Mouse (Mus musculus): Measurements from ENCODE around the gene Brwd1. TPM values are rescaled to one million over a fixed set of nuclear protein-coding genes. Genes with fewer than 3 reads are reported as not detected.

The Brwd1 gene
- polyA plus RNA-seq (2015; fragmentation: Nextera tagmentation; extraction: Ambion mirVana): 74.5 and 85.6 TPM in 2 replicates

GRCm38 (mm10) chr16:96082301-96083178 is at the start of gene Brwd1:
Gene Brwd1 (minus strand): TSS chr16:96082526.
- WGBS: under 1% methylated on average over 60 of the region's 107 CpGs

GRCm38 (mm10) chr16:96128466-96128865 is 46.1 kb upstream of the Brwd1 start:
- Histone ChIP-seq H3K27ac (ENCODE audit: low read length) (peak overlapping the region; percentile 95), H3K4me1 (ENCODE audit: insufficient read depth, low read length) (peaks cover 26% of the 10 kb centered on the region), H3K4me3 (ENCODE audit: low read length) (peak overlapping the region; percentile 98), H3K9me3 (ENCODE audit: low read length) (no peaks in the 10 kb centered on the region), H3K9ac (replicated peaks; ENCODE audit: low read length) (peak overlapping the region; percentile 88), H3K4me2 (replicated peaks; ENCODE audit: low read depth, low read length) (peak overlapping the region; percentile 74), H3K36me3 (ENCODE audit: insufficient read depth, low read length) (peaks cover 30% of the 10 kb centered on the region), H3K27me3 (ENCODE audit: insufficient read depth, low read length) (no peaks in the 10 kb centered on the region)
- 3% methylated on average over 9 of the region's 9 CpGs for WGBS
- ATAC-seq (ENCODE audit: low FRiP score, low TSS enrichment): no peak

More at GRCm38 (mm10) chr16:96082301-96083178, at the start of gene Brwd1:
- peak within 1 kb of the TSS; percentile 99 for H3K9ac ChIP-seq (replicated peaks; ENCODE audit: low read length)
- ATAC-seq (ENCODE audit: low FRiP score, low TSS enrichment): peak; percentile 89
- H3K4me3 ChIP-seq (ENCODE audit: low read length): peak within 1 kb of the TSS; percentile 99
- peaks cover 12% of the 10 kb centered on the region for H3K4me1 ChIP-seq (ENCODE audit: insufficient read depth, low read length)
- H3K4me2 ChIP-seq (replicated peaks; ENCODE audit: low read depth, low read length): peak within 1 kb of the TSS; percentile 73
- H3K9me3 ChIP-seq (ENCODE audit: low read length): no peaks in the 10 kb centered on the region
- peak within 1 kb of the TSS; percentile 98 for H3K27ac ChIP-seq (ENCODE audit: low read length)
- H3K36me3 ChIP-seq (ENCODE audit: insufficient read depth, low read length): peaks cover 18% of the 10 kb centered on the region; the same call in 1 of the 2 replicates
- no peaks in the 10 kb centered on the region for H3K27me3 ChIP-seq (ENCODE audit: insufficient read depth, low read length)

DNA sequence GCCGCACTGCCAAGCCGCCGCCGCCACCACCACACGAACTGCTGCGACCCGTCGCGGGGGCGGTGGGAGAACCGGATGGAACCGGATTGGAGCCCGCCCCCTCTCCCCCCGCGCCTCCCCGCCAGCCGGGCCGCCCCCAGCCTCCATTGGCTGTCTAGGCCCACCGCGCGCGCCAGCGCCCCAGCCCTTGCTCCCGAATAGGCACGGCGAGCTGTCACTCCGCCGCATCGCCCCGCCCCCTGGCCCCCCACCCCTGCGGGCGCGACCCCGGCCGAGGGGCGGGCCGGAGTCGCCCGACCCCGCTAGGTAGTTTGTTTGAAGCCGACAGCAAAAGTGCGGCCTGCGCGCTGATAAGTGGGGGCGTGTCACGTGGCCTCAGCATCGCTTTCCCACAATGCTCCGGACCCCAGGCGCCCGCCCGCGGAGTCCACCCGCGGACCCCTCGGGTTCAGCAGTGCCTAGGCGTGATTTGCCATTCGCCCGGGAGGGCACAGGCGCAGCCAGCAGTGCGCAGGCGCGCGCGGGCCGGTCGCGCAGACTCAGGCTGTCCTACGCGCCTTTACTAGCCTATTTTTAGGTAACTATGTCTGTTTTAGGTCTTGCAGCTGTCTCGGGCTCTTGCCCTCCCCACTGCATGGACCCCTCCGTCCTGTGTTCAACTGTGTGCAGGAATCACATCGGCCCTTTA is 45.5 kb upstream of the Brwd1 start, which contains the start of gene Hmgn1:
Gene Hmgn1 (minus strand): TSS at position 73 of the 688 bp plus-strand sequence.
- Histone ChIP-seq H3K9ac (replicated peaks; ENCODE audit: low read length) (peak within 1 kb of the TSS; percentile 98), H3K4me3 (ENCODE audit: low read length) (peak within 1 kb of the TSS; percentile 98), H3K27ac (ENCODE audit: low read length) (peak within 1 kb of the TSS; percentile 97), H3K9me3 (ENCODE audit: low read length) (no peaks in the 10 kb centered on the region), H3K4me2 (replicated peaks; ENCODE audit: low read depth, low read length) (peak within 1 kb of the TSS; percentile 93), H3K4me1 (ENCODE audit: insufficient read depth, low read length) (peaks cover 26% of the 10 kb centered on the region), H3K27me3 (ENCODE audit: insufficient read depth, low read length) (no peaks in the 10 kb centered on the region), H3K36me3 (ENCODE audit: insufficient read depth, low read length) (peaks cover 37% of the 10 kb centered on the region)
- 0% methylated on average over 46 of the region's 72 CpGs for WGBS
- peak; percentile 98 for ATAC-seq (ENCODE audit: low FRiP score, low TSS enrichment)

GRCm38 (mm10) chr16:96127288-96127656 is 44.9 kb upstream of the Brwd1 start:
- Histone ChIP-seq H3K9me3 (ENCODE audit: low read length) (no peaks in the 10 kb centered on the region), H3K27me3 (ENCODE audit: insufficient read depth, low read length) (no peaks in the 10 kb centered on the region), H3K27ac (ENCODE audit: low read length) (peak overlapping the region; percentile 97), H3K36me3 (ENCODE audit: insufficient read depth, low read length) (peaks cover 42% of the 10 kb centered on the region), H3K9ac (replicated peaks; ENCODE audit: low read length) (peak overlapping the region; percentile 98), H3K4me1 (ENCODE audit: insufficient read depth, low read length) (peaks cover 26% of the 10 kb centered on the region), H3K4me3 (ENCODE audit: low read length) (peak overlapping the region; percentile 98), H3K4me2 (replicated peaks; ENCODE audit: low read depth, low read length) (peak overlapping the region; percentile 93)
- ATAC-seq (ENCODE audit: low FRiP score, low TSS enrichment): peak; percentile 61
- WGBS: 0% methylated on average over 28 of the region's 52 CpGs

GRCm38 (mm10) chr16:96126684-96127171 is 44.4 kb upstream of the Brwd1 start:
- 4% methylated on average over 19 of the region's 19 CpGs for WGBS

GRCm38 (mm10) chr16:96120022-96120623 is 37.8 kb upstream of the Brwd1 start:
- no peak overlapping the region for H3K9ac ChIP-seq (replicated peaks; ENCODE audit: low read length)
- H3K9me3 ChIP-seq (ENCODE audit: low read length): no peaks in the 10 kb centered on the region
- 59% methylated on average over 4 of the region's 4 CpGs for WGBS
- ATAC-seq (ENCODE audit: low FRiP score, low TSS enrichment): no peak
- H3K36me3 ChIP-seq (ENCODE audit: insufficient read depth, low read length): peaks cover 44% of the 10 kb centered on the region
- H3K4me1 ChIP-seq (ENCODE audit: insufficient read depth, low read length): peaks cover 4% of the 10 kb centered on the region; the same call in 1 of the 2 replicates
- H3K27ac ChIP-seq (ENCODE audit: low read length): no peak overlapping the region
- no peak overlapping the region for H3K4me3 ChIP-seq (ENCODE audit: low read length)
- no peaks in the 10 kb centered on the region for H3K27me3 ChIP-seq (ENCODE audit: insufficient read depth, low read length)
- no peak overlapping the region for H3K4me2 ChIP-seq (replicated peaks; ENCODE audit: low read depth, low read length)

More at GRCm38 (mm10) chr16:96126684-96127171, 44.4 kb upstream of the Brwd1 start:
- Histone ChIP-seq H3K4me2 (replicated peaks; ENCODE audit: low read depth, low read length) (peak overlapping the region; percentile 93), H3K4me1 (ENCODE audit: insufficient read depth, low read length) (peaks cover 26% of the 10 kb centered on the region), H3K9ac (replicated peaks; ENCODE audit: low read length) (peak overlapping the region; percentile 98), H3K27me3 (ENCODE audit: insufficient read depth, low read length) (no peaks in the 10 kb centered on the region), H3K9me3 (ENCODE audit: low read length) (no peaks in the 10 kb centered on the region), H3K4me3 (ENCODE audit: low read length) (peak overlapping the region; percentile 98), H3K36me3 (ENCODE audit: insufficient read depth, low read length) (peaks cover 45% of the 10 kb centered on the region), H3K27ac (ENCODE audit: low read length) (peak overlapping the region; percentile 97)
- no peak for ATAC-seq (ENCODE audit: low FRiP score, low TSS enrichment)

- Histone ChIP-seq H3K27me3 (ENCODE audit: insufficient read depth, low read length) (no peaks in the 10 kb centered on the region), H3K9me3 (ENCODE audit: low read length) (no peaks in the 10 kb centered on the region), H3K4me1 (ENCODE audit: insufficient read depth, low read length) (no peaks in the 10 kb centered on the region), H3K27ac (ENCODE audit: low read length) (no peak overlapping the region), H3K4me2 (replicated peaks; ENCODE audit: low read depth, low read length) (no peak overlapping the region), H3K4me3 (ENCODE audit: low read length) (no peak overlapping the region), H3K9ac (replicated peaks; ENCODE audit: low read length) (no peak overlapping the region), H3K36me3 (ENCODE audit: insufficient read depth, low read length) (no peaks in the 10 kb centered on the region)
- ATAC-seq (ENCODE audit: low FRiP score, low TSS enrichment): no peak
- WGBS: 54% methylated on average over 4 of the region's 4 CpGs
Observed at GRCm38 (mm10) chr16:96114729-96115128, 32.4 kb upstream of the Brwd1 start.

- Histone ChIP-seq H3K4me3 (ENCODE audit: low read length) (no peak overlapping the region), H3K27ac (ENCODE audit: low read length) (no peak overlapping the region), H3K9me3 (ENCODE audit: low read length) (no peaks in the 10 kb centered on the region), H3K9ac (replicated peaks; ENCODE audit: low read length) (no peak overlapping the region), H3K36me3 (ENCODE audit: insufficient read depth, low read length) (no peaks in the 10 kb centered on the region), H3K27me3 (ENCODE audit: insufficient read depth, low read length) (no peaks in the 10 kb centered on the region), H3K4me2 (replicated peaks; ENCODE audit: low read depth, low read length) (no peak overlapping the region), H3K4me1 (ENCODE audit: insufficient read depth, low read length) (no peaks in the 10 kb centered on the region)
- no peak for ATAC-seq (ENCODE audit: low FRiP score, low TSS enrichment)
- whole genome bisulfite sequencing: 48% methylated on average over 2 of the region's 2 CpGs
Observed at GRCm38 (mm10) chr16:96112769-96113168, 30.4 kb upstream of the Brwd1 start.

DNA sequence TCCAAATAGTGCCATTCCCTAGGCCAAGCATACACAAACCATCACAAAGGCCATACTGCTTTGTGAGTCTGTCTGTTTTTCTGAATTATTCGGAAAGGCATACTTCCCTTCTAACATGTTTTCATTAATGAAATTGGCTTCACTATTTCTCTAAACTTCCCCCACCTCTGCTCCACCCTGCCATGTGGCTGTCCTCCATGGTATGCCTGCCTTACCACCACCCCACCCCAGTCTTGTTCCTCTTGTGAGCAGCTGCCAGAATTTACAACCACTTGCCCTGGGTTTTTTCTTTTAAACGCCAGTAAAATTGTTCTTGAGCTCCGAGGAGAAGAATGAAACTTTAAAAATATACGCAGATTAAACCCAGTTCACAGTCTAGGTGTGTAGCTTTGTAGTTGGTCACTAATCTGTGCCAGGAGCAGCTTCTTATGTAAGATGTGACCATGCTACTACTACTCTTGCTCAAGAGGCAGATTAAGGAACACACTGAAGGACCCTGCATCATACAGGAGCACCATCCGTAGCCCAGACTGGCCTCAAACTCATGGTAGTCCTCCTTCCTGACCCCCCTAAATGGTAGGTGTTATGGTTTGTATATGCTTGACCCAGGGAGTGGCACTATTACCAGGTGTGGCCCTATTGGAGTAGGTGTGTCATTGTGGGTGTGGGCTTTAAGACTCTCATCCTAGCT is 28.5 kb upstream of the Brwd1 start:
- no peak overlapping the region for H3K27ac ChIP-seq (ENCODE audit: low read length)
- no peak overlapping the region for H3K4me2 ChIP-seq (replicated peaks; ENCODE audit: low read depth, low read length)
- no peaks in the 10 kb centered on the region for H3K4me1 ChIP-seq (ENCODE audit: insufficient read depth, low read length)
- H3K4me3 ChIP-seq (ENCODE audit: low read length): no peak overlapping the region
- no peaks in the 10 kb centered on the region for H3K36me3 ChIP-seq (ENCODE audit: insufficient read depth, low read length)
- no peak for ATAC-seq (ENCODE audit: low FRiP score, low TSS enrichment)
- no peaks in the 10 kb centered on the region for H3K9me3 ChIP-seq (ENCODE audit: low read length)
- WGBS: 80% methylated on average over 5 of the region's 5 CpGs
- no peak overlapping the region for H3K9ac ChIP-seq (replicated peaks; ENCODE audit: low read length)
- H3K27me3 ChIP-seq (ENCODE audit: insufficient read depth, low read length): no peaks in the 10 kb centered on the region
